Mouse (Mus musculus) mouse trophoblast stem cell (cell line): ENCODE data around the gene Alkbh3.

Source experiments
- in situ Hi-C, 2 experiments: fragments of 300-500 bp; cut with MseI, MboI; formaldehyde crosslinking; loops; 2 replicates in 1 of 2; 3 replicates in 1 of 2; pipeline ENCODE4 v1.15.1; 2025

Gene Alkbh3

GRCm38 (mm10) chr2:94010335-94011291 is at the start of gene Alkbh3:
Gene Alkbh3 (minus strand): TSS chr2:94010807.
- in situ Hi-C loops, result no loop called here

- in situ Hi-C loops, result no loop called here
Observed at GRCm38 (mm10) chr2:94059459-94059858, 48.9 kb upstream of the Alkbh3 start.

GRCm38 (mm10) chr2:94054813-94055212 is 44.2 kb upstream of the Alkbh3 start:
- in situ Hi-C loops, result no loop called here

- in situ Hi-C loops, result no loop called here
Observed at GRCm38 (mm10) chr2:94051952-94052351, 41.3 kb upstream of the Alkbh3 start.

- in situ Hi-C loops, result no loop called here
Observed at GRCm38 (mm10) chr2:94050901-94051300, 40.3 kb upstream of the Alkbh3 start.

- in situ Hi-C loops, result no loop called here
Observed at GRCm38 (mm10) chr2:94049471-94050176, 39.0 kb upstream of the Alkbh3 start.

GRCm38 (mm10) chr2:94048733-94049470 is 38.3 kb upstream of the Alkbh3 start:
- in situ Hi-C loops, result no loop called here

GRCm38 (mm10) chr2:94048271-94048670 is 37.7 kb upstream of the Alkbh3 start:
- in situ Hi-C loops, result no loop called here

- in situ Hi-C loops, result no loop called here
Observed at GRCm38 (mm10) chr2:94045411-94046090, 34.9 kb upstream of the Alkbh3 start.

GRCm38 (mm10) chr2:94044174-94044573 is 33.6 kb upstream of the Alkbh3 start:
- in situ Hi-C loops, result no loop called here

GRCm38 (mm10) chr2:94043662-94044061 is 33.1 kb upstream of the Alkbh3 start:
- in situ Hi-C loops, result no loop called here

GRCm38 (mm10) chr2:94042461-94042860 is 31.9 kb upstream of the Alkbh3 start:
- in situ Hi-C loops, result no loop called here

GRCm38 (mm10) chr2:94040391-94041125 is 30.0 kb upstream of the Alkbh3 start:
- in situ Hi-C loops, result no loop called here

- in situ Hi-C loops, result loop anchor here in 1 of 2 experiments (10.0 kb wide), 1 partner anchor 209 kb away; no protein-coding TSS in a partner anchor
Observed at GRCm38 (mm10) chr2:94035428-94036331, 25.1 kb upstream of the Alkbh3 start.

- in situ Hi-C loops, result loop anchor here in 1 of 2 experiments (10.0 kb wide), 1 partner anchor 214 kb away; no protein-coding TSS in a partner anchor
Observed at GRCm38 (mm10) chr2:94030602-94031001, 20.0 kb upstream of the Alkbh3 start.

- in situ Hi-C loops, result no loop called here
Observed at GRCm38 (mm10) chr2:94024637-94025036, 14.0 kb upstream of the Alkbh3 start.

GRCm38 (mm10) chr2:94002331-94002730 is 8.3 kb downstream of the Alkbh3 start:
- in situ Hi-C loops, result loop anchor here in 1 of 2 experiments (5.0 kb wide), 1 partner anchor 135 kb away; the partner anchor contains the start of gene Accsl

GRCm38 (mm10) chr2:94001918-94002317 is 8.7 kb downstream of the Alkbh3 start:
- in situ Hi-C loops, result loop anchor here in 1 of 2 experiments (5.0 kb wide), 1 partner anchor 135 kb away; the partner anchor contains the start of gene Accsl

- in situ Hi-C loops, result loop anchor here in 1 of 2 experiments (5.0 kb wide), 1 partner anchor 134 kb away; the partner anchor contains the start of gene Accsl
Observed at GRCm38 (mm10) chr2:94001411-94001810, 9.2 kb downstream of the Alkbh3 start.
